Mouse (Mus musculus): ENCODE results near the gene 5330417H12Rik. TPM values are rescaled to one million over a fixed set of nuclear protein-coding genes. Genes with fewer than 3 reads are reported as not detected.

Gene 5330417H12Rik
- not detected in 2 replicates for total RNA-seq (2023)

DNA sequence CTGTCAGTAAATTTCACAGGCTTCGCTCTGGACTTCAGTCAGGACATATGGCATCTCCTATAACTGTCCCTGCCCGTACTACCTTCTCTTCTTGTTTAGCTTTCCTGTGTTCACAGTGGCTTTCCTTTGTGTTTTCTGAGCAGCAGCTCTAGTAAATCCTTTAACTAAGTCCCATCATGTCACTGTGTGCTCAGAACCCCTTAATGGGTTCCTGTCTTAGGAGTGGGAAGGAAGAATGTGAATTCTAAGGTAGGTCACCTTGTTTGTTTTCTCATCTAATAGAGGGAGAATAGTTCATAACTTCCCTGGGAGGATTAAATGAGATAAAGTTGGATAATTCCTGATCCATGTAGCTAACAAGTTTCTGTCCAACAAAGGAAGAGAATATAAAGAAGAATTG is at the start of gene 5330417H12Rik:
Gene 5330417H12Rik (minus strand): TSS at position 101 of the 400 bp plus-strand sequence.

GRCm38 (mm10) chr7:107594857-107595402 is 30.0 kb downstream of the 5330417H12Rik start, which contains the start of gene Ppfibp2:
Ppfibp2 (plus strand) TSS chr7:107595207.

Other genes starting within 250 kb of the 5330417H12Rik start
- not detected in 2 replicates for gene Olfml1, start 57.7 kb downstream of the 5330417H12Rik start, total RNA-seq (2023)
- gene Ppfibp2, start 30.0 kb downstream of the 5330417H12Rik start, total RNA-seq (2023) = 9.3 and 12.3 TPM in 2 replicates
- gene Cyb5r2, start 132.9 kb upstream of the 5330417H12Rik start, total RNA-seq (2023) = not detected in 2 replicates
- not detected in 2 replicates for gene Ovch2, start 176.0 kb upstream of the 5330417H12Rik start, total RNA-seq (2023)
- not detected in 2 replicates for gene Olfr467, start 187.1 kb upstream of the 5330417H12Rik start, total RNA-seq (2023)
- gene Olfr469, start 200.4 kb upstream of the 5330417H12Rik start, total RNA-seq (2023) = not detected in 2 replicates
- not detected in 2 replicates for gene Olfr470, start 222.3 kb upstream of the 5330417H12Rik start, total RNA-seq (2023)

Data from neutrophil, adult 65 days (primary cell).